Mouse (Mus musculus): Measurements from ENCODE around the gene Nptxr.

DNA sequence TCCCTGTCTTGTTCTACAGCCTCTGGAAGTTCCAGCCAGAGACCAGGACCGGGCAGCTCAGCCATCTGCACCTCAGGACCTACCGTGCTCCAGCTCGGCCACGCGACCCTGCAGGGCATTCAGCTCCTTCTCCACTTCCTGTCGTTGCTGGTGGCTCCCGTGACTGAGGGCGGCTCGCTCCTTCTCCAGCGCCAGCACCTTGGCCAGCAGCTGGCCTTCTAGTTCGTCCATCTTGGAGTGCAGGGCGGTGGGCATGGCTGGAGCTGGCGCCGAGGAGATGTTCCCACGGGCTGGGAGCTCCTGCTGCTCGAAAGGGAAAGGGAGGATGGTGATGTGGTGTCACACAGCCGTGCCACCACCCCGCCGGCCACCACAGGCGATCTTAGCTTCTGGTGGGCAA, 10.4 kb downstream of the Nptxr start:
- TF ChIP-seq CTCF (IDR thresholded peaks at IDR 0.05; ENCODE audit: borderline replicate concordance, insufficient read depth, low read depth, low read length) (no peak), POLR2A (IDR thresholded peaks at IDR 0.05; ENCODE audit: borderline replicate concordance, insufficient read depth, low read length) (no peak)

Data from cerebellum, adult 2 months (tissue).